ENCODE assay signal across 10 mouse cellular contexts in genomic region chr17:35244999-35245398, GRCm38 (mm10). TPM values are rescaled to one million over a fixed set of nuclear protein-coding genes. Genes with fewer than 3 reads are reported as not detected.
DNase-seq lines count a peak whose midpoint lies in the region; ATAC-seq and TF ChIP-seq lines count a peak whose summit lies in the region.
"Had no signal": no experiment of that assay in that cellular context is flagged by ENCODE, and none has a peak within 500 bp of the region (broad histone marks: within the 10 kb centered on the region; RNA-seq: fewer than 3 reads in every experiment).

No protein-coding gene starts in this region.

- intact Hi-C loops in heart, adult 2 months (cut with DNase I), result loop anchor here (5.0 to 10.0 kb wide), 2 partner anchors 243 to 410 kb away; partner anchors contain the start of genes Dxo, Stk19 and Vars
- intact Hi-C loops in left cerebral cortex, adult 2 months (cut with DNase I), result loop anchor here (5.0 to 10.0 kb wide), 3 partner anchors 408 to 620 kb away; partner anchors contain the start of genes Ddr1, Dxo, Ppt2 and Prrt1

- DNase-seq in heart, adult 2 months, result no peak
- DNase-seq in ES-E14 (ENCODE audit: low read depth, low spot score), result no peak
- DNase-seq in hindbrain, embryonic 10.5 days (ENCODE audit: low spot score), result no peak
- DNase-seq in gastrocnemius, adult 8-10 months (ENCODE audit: low spot score in 2 of 2), result no peak
- no peak for DNase-seq in adrenal gland, postnatal 36 days
- no peak for DNase-seq in left cerebral cortex, adult 2 months (ENCODE audit: extremely low spot score in 1 of 2, low spot score in 2 of 2)

- WGBS in heart, embryonic 12.5 days, result 79% methylated on average over 2 of the region's 2 CpGs
- WGBS in heart, adult 2 months, result 34% methylated on average over 2 of the region's 2 CpGs
- WGBS in hindbrain, embryonic 10.5 days, result 90% methylated on average over 2 of the region's 2 CpGs
- WGBS in liver, embryonic 16.5 days (ENCODE audit: insufficient replicate concordance), result 60% methylated on average over 2 of the region's 2 CpGs

- no peak for TF ChIP-seq CTCF in heart, adult 2 months (IDR thresholded peaks at IDR 0.05)
- TF ChIP-seq CTCF in left cerebral cortex, adult 2 months (IDR thresholded peaks at IDR 0.05), result no peak

- H3K9ac ChIP-seq in heart, embryonic 12.5 days, result peak overlapping the region; percentile 99
- H3K9ac ChIP-seq in heart, adult 2 months (ENCODE audit: low read depth, low read length), result no peak overlapping the region
- 0 out of 2 replicates have a peak overlapping the region, but pooled peaks have one; percentile 17 for H3K9ac ChIP-seq in ES-E14 (ENCODE audit: insufficient read depth, low read depth, low read length, poor library complexity, severe bottlenecking)
- H3K9ac ChIP-seq in liver, embryonic 16.5 days (ENCODE audit: low read depth, low read length), result peak overlapping the region; percentile 26; the same call in 1 of the 2 replicates

- H3K4me1 ChIP-seq in heart, embryonic 12.5 days (replicated peaks), result peaks cover 45% of the 10 kb centered on the region
- H3K4me1 ChIP-seq in heart, adult 2 months (ENCODE audit: control insufficient read depth, insufficient read depth, low read length), result peaks cover 18% of the 10 kb centered on the region
- H3K4me1 ChIP-seq in ES-E14 (ENCODE audit: control insufficient read depth in 2 of 2, insufficient read depth in 2 of 2, low read length in 2 of 2, poor library complexity in 1 of 2), result peaks cover 10 to 20% of the 10 kb centered on the region in 2 experiments; a peak in 2 of 4 replicates
- peaks cover 48% of the 10 kb centered on the region for H3K4me1 ChIP-seq in hindbrain, embryonic 10.5 days (replicated peaks)
- peaks cover 41% of the 10 kb centered on the region for H3K4me1 ChIP-seq in liver, embryonic 16.5 days (ENCODE audit: control insufficient read depth, low read depth, low read length)

- H3K79me2 ChIP-seq in heart, adult 2 months (replicated peaks; ENCODE audit: control insufficient read depth, insufficient read depth, low read length), result peaks cover 4% of the 10 kb centered on the region

- peak overlapping the region; percentile 95; the same call in 1 of the 2 replicates for H3K4me2 ChIP-seq in heart, embryonic 12.5 days
- H3K4me2 ChIP-seq in liver, embryonic 16.5 days (ENCODE audit: low read depth, low read length), result peak overlapping the region; percentile 89; the same call in 1 of the 2 replicates

- ATAC-seq in heart, embryonic 12.5 days (ENCODE audit: insufficient number of reproducible peaks, low FRiP score), result no peak
- no peak for ATAC-seq in liver, embryonic 16.5 days (ENCODE audit: low read depth)
- ATAC-seq: CD4-positive, CD25-positive, alpha-beta regulatory T cell, adult 4 months had no signal

- TF ChIP-seq POLR2A in heart, adult 2 months (IDR thresholded peaks at IDR 0.05; ENCODE audit: insufficient read depth, low read depth, low read length), result no peak

- H3K27ac ChIP-seq in heart, embryonic 12.5 days (ENCODE audit: poor library complexity, severe bottlenecking), result no peak overlapping the region
- H3K27ac ChIP-seq in heart, adult 2 months, result no peak overlapping the region
- H3K27ac ChIP-seq in ES-E14 (ENCODE audit: insufficient read depth, low read depth, low read length, poor library complexity, severe bottlenecking), result no peak overlapping the region
- H3K27ac ChIP-seq in hindbrain, embryonic 10.5 days, result no peak overlapping the region
- no peak overlapping the region for H3K27ac ChIP-seq in liver, embryonic 16.5 days (ENCODE audit: low read length)
- H3K27ac ChIP-seq in left cerebral cortex, adult 2 months, result no peak overlapping the region

- peaks cover 70% of the 10 kb centered on the region for H3K36me3 ChIP-seq in heart, embryonic 12.5 days
- H3K36me3 ChIP-seq in heart, adult 2 months (ENCODE audit: control insufficient read depth, insufficient read depth, low read length), result peaks cover 26% of the 10 kb centered on the region
- H3K36me3 ChIP-seq in ES-E14 (ENCODE audit: control insufficient read depth, insufficient read depth, low read length, poor library complexity, severe bottlenecking), result peaks cover 72% of the 10 kb centered on the region
- peaks cover 71% of the 10 kb centered on the region for H3K36me3 ChIP-seq in hindbrain, embryonic 10.5 days
- H3K36me3 ChIP-seq in liver, embryonic 16.5 days (ENCODE audit: control insufficient read depth, insufficient read depth), result peaks cover 68% of the 10 kb centered on the region

- TF ChIP-seq EP300 in heart, adult 2 months (IDR thresholded peaks at IDR 0.05; ENCODE audit: insufficient read depth, low read depth, low read length), result no peak

- H3K4me3 ChIP-seq in heart, embryonic 12.5 days, result peak overlapping the region; percentile 89
- H3K4me3 ChIP-seq in heart, adult 2 months, result no peak overlapping the region
- H3K4me3 ChIP-seq in ES-E14 (ENCODE audit: insufficient read depth in 1 of 2, low read depth in 1 of 2, low read length in 2 of 2, poor library complexity in 1 of 2, severe bottlenecking in 1 of 2), result peak overlapping the region in 1 of 2 experiments; percentile 3; a peak in 1 of 4 replicates
- H3K4me3 ChIP-seq in hindbrain, embryonic 10.5 days, result peak overlapping the region; percentile 95
- no peak overlapping the region for H3K4me3 ChIP-seq in liver, embryonic 16.5 days (ENCODE audit: low read depth, low read length)
- no peak overlapping the region for H3K4me3 ChIP-seq in left cerebral cortex, adult 2 months

- in situ Hi-C loops in ES-E14 (cut with MboI; ENCODE audit: low sequenced_read_pairs in 2 of 2, unreplicated experiment in 2 of 2), result no loop called here

- H3K9me3 ChIP-seq in heart, embryonic 12.5 days (replicated peaks), result no peaks in the 10 kb centered on the region
- no peaks in the 10 kb centered on the region for H3K9me3 ChIP-seq in ES-E14 (ENCODE audit: control insufficient read depth, insufficient read depth, low read depth, low read length)
- no peaks in the 10 kb centered on the region for H3K9me3 ChIP-seq in hindbrain, embryonic 10.5 days
- H3K9me3 ChIP-seq in liver, embryonic 16.5 days (replicated peaks; ENCODE audit: control insufficient read depth, low read length), result no peaks in the 10 kb centered on the region

- H3K27me3 ChIP-seq in heart, embryonic 12.5 days (replicated peaks), result no peaks in the 10 kb centered on the region
- no peaks in the 10 kb centered on the region for H3K27me3 ChIP-seq in heart, adult 2 months (ENCODE audit: control insufficient read depth, insufficient read depth, low read length)
- no peaks in the 10 kb centered on the region for H3K27me3 ChIP-seq in hindbrain, embryonic 10.5 days (ENCODE audit: insufficient read depth, poor library complexity, severe bottlenecking)
- H3K27me3 ChIP-seq in liver, embryonic 16.5 days (ENCODE audit: control insufficient read depth, insufficient read depth, low read depth, low read length), result no peaks in the 10 kb centered on the region

RNA-seq across cellular contexts. Expression of gene Ddx39b, which starts 3.5 kb away (rescaled TPM):
- polyA plus RNA-seq in heart, embryonic 12.5 days (2016; fragmentation: Nextera tagmentation; extraction: Ambion mirVana), result 282 and 285 TPM in 2 replicates
- 10 to 100 TPM; 82.3 to 83.4 TPM for total RNA-seq in heart, adult 2 months (2021)
- 148 and 178 TPM in 2 replicates for polyA plus RNA-seq in heart, adult 2 months (2012; rRNA removed)
- total RNA-seq in ES-E14 (2012; rRNA removed), result 316 and 414 TPM in 2 replicates
- polyA plus RNA-seq in hindbrain, embryonic 10.5 days (2016; fragmentation: Nextera tagmentation; extraction: Ambion mirVana), result 661 and 692 TPM in 2 replicates
- polyA plus RNA-seq in liver, embryonic 16.5 days (2015; fragmentation: Nextera tagmentation; extraction: Ambion mirVana), result 128 and 133 TPM in 2 replicates
- total RNA-seq in gastrocnemius, adult 8-10 months (2022), result 10 to 100 TPM; 77.1 to 93.9 (median 81.7) TPM
- 100 to 1,000 TPM; 199 to 225 TPM for total RNA-seq in adrenal gland, postnatal 36 days (2021)
- 100 to 1,000 TPM; 215 TPM for total RNA-seq in left cerebral cortex, adult 2 months (2021)

RNA-seq across cellular contexts. Expression of gene Nfkbil1, which starts 9.4 kb away (rescaled TPM):
- polyA plus RNA-seq in heart, embryonic 12.5 days (2016; fragmentation: Nextera tagmentation; extraction: Ambion mirVana), result 9.0 and 9.8 TPM in 2 replicates
- 1 to 10 TPM; 6.5 to 8.2 TPM for total RNA-seq in heart, adult 2 months (2021)
- polyA plus RNA-seq in heart, adult 2 months (2012; rRNA removed), result 3.9 and 5.0 TPM in 2 replicates
- total RNA-seq in ES-E14 (2012; rRNA removed), result 6.1 and 6.6 TPM in 2 replicates
- 10.2 and 11.6 TPM in 2 replicates for polyA plus RNA-seq in hindbrain, embryonic 10.5 days (2016; fragmentation: Nextera tagmentation; extraction: Ambion mirVana)
- 2.8 and 2.9 TPM in 2 replicates for polyA plus RNA-seq in liver, embryonic 16.5 days (2015; fragmentation: Nextera tagmentation; extraction: Ambion mirVana)
- total RNA-seq in gastrocnemius, adult 8-10 months (2022), result 1 to 10 TPM; 6.3 to 8.6 (median 8.0) TPM
- 10 to 100 TPM; 15.5 to 20.1 TPM for total RNA-seq in adrenal gland, postnatal 36 days (2021)
- total RNA-seq in left cerebral cortex, adult 2 months (2021), result 10 to 100 TPM; 13.0 to 16.1 TPM

RNA-seq across cellular contexts. Expression of gene Atp6v1g2, which starts 11.5 kb away (rescaled TPM):
- 10.0 and 12.5 TPM in 2 replicates for polyA plus RNA-seq in heart, embryonic 12.5 days (2016; fragmentation: Nextera tagmentation; extraction: Ambion mirVana)
- total RNA-seq in heart, adult 2 months (2021), result 1 to 10 TPM; 3.0 to 3.2 TPM
- polyA plus RNA-seq in heart, adult 2 months (2012; rRNA removed), result 6.4 and 10.1 TPM in 2 replicates
- 0.21 and 0.71 TPM in 2 replicates for total RNA-seq in ES-E14 (2012; rRNA removed)
- polyA plus RNA-seq in hindbrain, embryonic 10.5 days (2016; fragmentation: Nextera tagmentation; extraction: Ambion mirVana), result 7.6 and 12.9 TPM in 2 replicates
- polyA plus RNA-seq in liver, embryonic 16.5 days (2015; fragmentation: Nextera tagmentation; extraction: Ambion mirVana), result 0.58 and 1.0 TPM in 2 replicates
- total RNA-seq in gastrocnemius, adult 8-10 months (2022), result 1 to 10 TPM; 1.3 to 2.3 (median 1.9) TPM
- 1 to 10 TPM; 4.8 to 6.7 TPM for total RNA-seq in adrenal gland, postnatal 36 days (2021)
- 100 to 1,000 TPM; 549 to 569 TPM for total RNA-seq in left cerebral cortex, adult 2 months (2021)

RNA-seq across cellular contexts. Expression of gene H2-D1, which starts 17.5 kb away (rescaled TPM):
- polyA plus RNA-seq in heart, embryonic 12.5 days (2016; fragmentation: Nextera tagmentation; extraction: Ambion mirVana), result 30.2 and 32.8 TPM in 2 replicates
- total RNA-seq in heart, adult 2 months (2021), result 100 to 1,000 TPM; 105 to 131 TPM
- 222 and 286 TPM in 2 replicates for polyA plus RNA-seq in heart, adult 2 months (2012; rRNA removed)
- 30.1 and 44.9 TPM in 2 replicates for total RNA-seq in ES-E14 (2012; rRNA removed)
- 54.3 and 60.1 TPM in 2 replicates for polyA plus RNA-seq in hindbrain, embryonic 10.5 days (2016; fragmentation: Nextera tagmentation; extraction: Ambion mirVana)
- polyA plus RNA-seq in liver, embryonic 16.5 days (2015; fragmentation: Nextera tagmentation; extraction: Ambion mirVana), result 98.3 and 107 TPM in 2 replicates
- total RNA-seq in gastrocnemius, adult 8-10 months (2022), result 10 to 100 TPM; 31.3 to 52.9 (median 41.7) TPM
- total RNA-seq in adrenal gland, postnatal 36 days (2021), result 100 to 1,000 TPM; 170 to 266 TPM
- total RNA-seq in left cerebral cortex, adult 2 months (2021), result 10 to 100 TPM; 20.3 to 25.3 TPM

RNA-seq across cellular contexts. Expression of gene Gm16181, which starts 24.4 kb away (rescaled TPM):
- polyA plus RNA-seq in heart, embryonic 12.5 days (2016; fragmentation: Nextera tagmentation; extraction: Ambion mirVana), result 0.55 TPM in 1 of 2 replicates, not detected in the other
- total RNA-seq in heart, adult 2 months (2021), result not detected
- polyA plus RNA-seq in heart, adult 2 months (2012; rRNA removed), result 2.1 and 3.2 TPM in 2 replicates
- total RNA-seq in ES-E14 (2012; rRNA removed), result not detected in 2 replicates
- polyA plus RNA-seq in hindbrain, embryonic 10.5 days (2016; fragmentation: Nextera tagmentation; extraction: Ambion mirVana), result 0.42 and 0.46 TPM in 2 replicates
- not detected in 2 replicates for polyA plus RNA-seq in liver, embryonic 16.5 days (2015; fragmentation: Nextera tagmentation; extraction: Ambion mirVana)
- not detected for total RNA-seq in gastrocnemius, adult 8-10 months (2022)
- not detected for total RNA-seq in adrenal gland, postnatal 36 days (2021)
- total RNA-seq in left cerebral cortex, adult 2 months (2021), result not detected
- polyA plus RNA-seq: liver, adult 2 months had no signal

Comparison
In these comparisons a context has a peak if more than half of its experiments do, and no peak if none do; other contexts are left out.
1. H3K4me3 ChIP-seq: peak in heart, embryonic 12.5 days (single experiment) and hindbrain, embryonic 10.5 days (single experiment); none in heart, adult 2 months (single experiment), liver, embryonic 16.5 days (single experiment) and left cerebral cortex, adult 2 months (single experiment).
2. RNA of gene Atp6v1g2, which starts 11.5 kb away (total RNA-seq): 549 to 569 TPM in left cerebral cortex, adult 2 months; 4.8 to 6.7 TPM in adrenal gland, postnatal 36 days, 3.0 to 3.2 TPM in heart, adult 2 months, 1.3 to 2.3 TPM in gastrocnemius, adult 8-10 months and 0.21 to 0.71 TPM in ES-E14; every median in the first group is over 10 times any median in the second.